25 mouse cellular contexts compared by ENCODE assay signal in genomic region chr5:35768997-35769396, GRCm38 (mm10). TPM values are rescaled to one million over a fixed set of nuclear protein-coding genes. Genes with fewer than 3 reads are reported as not detected.
DNase-seq lines count a peak whose midpoint lies in the region; ATAC-seq and TF ChIP-seq lines count a peak whose summit lies in the region.
"Had no signal": no experiment of that assay in that cellular context is flagged by ENCODE, and none has a peak within 500 bp of the region (broad histone marks: within the 10 kb centered on the region; RNA-seq: fewer than 3 reads in every experiment).

No protein-coding gene starts in this region.

- peaks cover 76% of the 10 kb centered on the region for H3K4me1 ChIP-seq in heart, embryonic 12.5 days (replicated peaks)
- peaks cover 67% of the 10 kb centered on the region for H3K4me1 ChIP-seq in heart, postnatal 0 days (ENCODE audit: control insufficient read depth, insufficient read depth)
- H3K4me1 ChIP-seq in heart, embryonic 11.5 days (ENCODE audit: control insufficient read depth, insufficient read depth, low read length): peaks cover 45% of the 10 kb centered on the region
- H3K4me1 ChIP-seq: forebrain, embryonic 15.5 days had no signal

- H3K27me3 ChIP-seq in heart, embryonic 12.5 days (replicated peaks): 0 out of 2 replicates have a peak, but pooled peaks cover 7% of the 10 kb centered on the region
- H3K27me3 ChIP-seq in heart, postnatal 0 days (ENCODE audit: control insufficient read depth, insufficient read depth, low read length): no peaks in the 10 kb centered on the region
- peaks cover 4% of the 10 kb centered on the region; the same call in 1 of the 2 replicates for H3K27me3 ChIP-seq in heart, embryonic 11.5 days (ENCODE audit: control insufficient read depth, insufficient read depth, low read length)
- H3K27me3 ChIP-seq: forebrain, embryonic 15.5 days; Patski had no signal

- no peak for TF ChIP-seq EP300 in heart, postnatal 0 days (IDR thresholded peaks at IDR 0.05; ENCODE audit: low read depth)

- H3K4me3 ChIP-seq in gastrocnemius, adult 2 months: no peak overlapping the region
- H3K4me3 ChIP-seq in heart, embryonic 12.5 days: no peak overlapping the region
- H3K4me3 ChIP-seq in heart, postnatal 0 days (ENCODE audit: low read depth, low read length): no peak overlapping the region
- H3K4me3 ChIP-seq in heart, embryonic 11.5 days (ENCODE audit: low read depth, low read length): no peak overlapping the region
- H3K4me3 ChIP-seq: embryonic facial prominence, embryonic 10.5 days; embryonic facial prominence, embryonic 12.5 days; forebrain, embryonic 13.5 days; forebrain, embryonic 15.5 days had no signal

- no peaks in the 10 kb centered on the region for H3K9me3 ChIP-seq in heart, embryonic 12.5 days (replicated peaks)
- H3K9me3 ChIP-seq in heart, postnatal 0 days (replicated peaks; ENCODE audit: control insufficient read depth, low read length): no peaks in the 10 kb centered on the region
- no peaks in the 10 kb centered on the region for H3K9me3 ChIP-seq in heart, embryonic 11.5 days (replicated peaks; ENCODE audit: control insufficient read depth, low read length)
- H3K9me3 ChIP-seq: embryonic facial prominence, embryonic 10.5 days; embryonic facial prominence, embryonic 12.5 days; forebrain, embryonic 13.5 days; forebrain, embryonic 15.5 days; G1E had no signal

- intact Hi-C loops in gastrocnemius, adult 2 months (cut with DNase I): no loop called here
- intact Hi-C loops in gastrocnemius, postnatal 14 days (cut with DNase I; ENCODE audit: low total_unique reads): no loop called here

- H3K27ac ChIP-seq in gastrocnemius, adult 2 months: peak overlapping the region; percentile 89
- no peak overlapping the region for H3K27ac ChIP-seq in heart, embryonic 12.5 days (ENCODE audit: poor library complexity, severe bottlenecking)
- 0 out of 2 replicates have a peak overlapping the region, but pooled peaks have one; percentile 0 for H3K27ac ChIP-seq in heart, postnatal 0 days (ENCODE audit: low read depth)
- no peak overlapping the region for H3K27ac ChIP-seq in heart, embryonic 11.5 days (ENCODE audit: low read depth, low read length)
- H3K27ac ChIP-seq: embryonic facial prominence, embryonic 10.5 days; embryonic facial prominence, embryonic 12.5 days; forebrain, embryonic 13.5 days; forebrain, embryonic 15.5 days had no signal

- 74% methylated on average over 7 of the region's 7 CpGs for WGBS in heart, embryonic 12.5 days
- WGBS in heart, postnatal 0 days: 66% methylated on average over 7 of the region's 7 CpGs
- whole genome bisulfite sequencing in heart, embryonic 11.5 days (ENCODE audit: insufficient replicate concordance): 77% methylated on average over 7 of the region's 7 CpGs

- no peak for TF ChIP-seq CTCF in gastrocnemius, adult 2 months (IDR thresholded peaks at IDR 0.05)
- TF ChIP-seq CTCF in heart, postnatal 0 days (IDR thresholded peaks at IDR 0.05; ENCODE audit: low read depth): no peak

- H3K36me3 ChIP-seq in heart, embryonic 12.5 days: no peaks in the 10 kb centered on the region
- no peaks in the 10 kb centered on the region for H3K36me3 ChIP-seq in heart, postnatal 0 days (replicated peaks; ENCODE audit: control insufficient read depth, insufficient read depth, low read length)
- H3K36me3 ChIP-seq in heart, embryonic 11.5 days (ENCODE audit: control insufficient read depth, insufficient read depth, low read length): no peaks in the 10 kb centered on the region
- H3K36me3 ChIP-seq: embryonic facial prominence, embryonic 10.5 days; embryonic facial prominence, embryonic 12.5 days; forebrain, embryonic 15.5 days; G1E had no signal

- no peak overlapping the region for H3K9ac ChIP-seq in heart, embryonic 12.5 days
- H3K9ac ChIP-seq in heart, postnatal 0 days (replicated peaks; ENCODE audit: low read depth, low read length): no peak overlapping the region
- no peak overlapping the region; the same call in 1 of the 2 replicates for H3K9ac ChIP-seq in heart, embryonic 11.5 days (ENCODE audit: low read depth, low read length)
- H3K9ac ChIP-seq: embryonic facial prominence, embryonic 12.5 days; forebrain, embryonic 13.5 days; forebrain, embryonic 15.5 days had no signal

- no peak for DNase-seq in gastrocnemius, adult 2 months
- DNase-seq in gastrocnemius, postnatal 14 days: no peak
- peak; percentile 41 to 50 for DNase-seq in heart, adult 18-20 months
- DNase-seq in heart, postnatal 0 days (ENCODE audit: low spot score): no peak
- DNase-seq in lung, postnatal 25 days (ENCODE audit: low spot score): no peak
- DNase-seq: adrenal gland, adult 2 months; adrenal gland, postnatal 10 days; adrenal gland, postnatal 25 days; B cell, adult 2 months; cerebellum, adult 11 months; cerebellum, adult 18-20 months; cerebellum, adult 8-10 months; cerebellum, adult 9-11 months; cerebellum, postnatal 14 days; cerebellum, postnatal 36 days had no signal

- no peak for ATAC-seq in heart, embryonic 12.5 days (ENCODE audit: insufficient number of reproducible peaks, low FRiP score)
- ATAC-seq in heart, postnatal 0 days (ENCODE audit: insufficient read depth, low read depth): no peak
- ATAC-seq in heart, embryonic 11.5 days (replicated peaks; ENCODE audit: insufficient number of reproducible peaks, low FRiP score, low TSS enrichment): no peak
- ATAC-seq: activated CD4-positive, CD25-positive, alpha-beta regulatory T cell, adult 4 months; CD4-positive, CD25-positive, alpha-beta regulatory T cell, adult 4 months; forebrain, embryonic 13.5 days; forebrain, embryonic 15.5 days; Patski had no signal

- H3K4me2 ChIP-seq in heart, embryonic 12.5 days: no peak overlapping the region
- H3K4me2 ChIP-seq in heart, postnatal 0 days (ENCODE audit: low read depth, low read length): no peak overlapping the region
- H3K4me2 ChIP-seq in heart, embryonic 11.5 days: no peak overlapping the region
- H3K4me2 ChIP-seq: embryonic facial prominence, embryonic 12.5 days; forebrain, embryonic 13.5 days; forebrain, embryonic 15.5 days had no signal

RNA-seq across cellular contexts. Expression of gene Ablim2, which starts 11.3 kb away (rescaled TPM):
- total RNA-seq in gastrocnemius, adult 2 months (2021): 10 to 100 TPM; 40.7 to 42.5 TPM
- total RNA-seq in gastrocnemius, postnatal 14 days (2021): 10 to 100 TPM; 36.0 to 41.7 TPM
- 10 to 100 TPM; 21.4 to 24.4 TPM for total RNA-seq in heart, adult 18-20 months (2021)
- 3.8 and 3.9 TPM in 2 replicates for polyA plus RNA-seq in heart, embryonic 12.5 days (2016; fragmentation: Nextera tagmentation; extraction: Ambion mirVana)
- 10.9 and 22.1 TPM in 2 replicates for total RNA-seq in heart, postnatal 0 days (2014; rRNA removed; ENCODE audit: low replicate concordance)
- polyA plus RNA-seq in heart, postnatal 0 days (2015; fragmentation: Nextera tagmentation; extraction: Ambion mirVana): 8.3 and 8.8 TPM in 2 replicates
- 1.9 and 2.5 TPM in 2 replicates for polyA plus RNA-seq in heart, embryonic 11.5 days (2014; fragmentation: Nextera tagmentation; extraction: Ambion mirVana)
- polyA plus RNA-seq: G1E had no signal

RNA-seq across cellular contexts. Expression of gene Sh3tc1, which starts 29.2 kb away (rescaled TPM):
- 1 to 10 TPM; 2.2 to 2.4 TPM for total RNA-seq in gastrocnemius, adult 2 months (2021)
- 1 to 10 TPM; 3.9 to 4.4 TPM for total RNA-seq in gastrocnemius, postnatal 14 days (2021)
- total RNA-seq in heart, adult 18-20 months (2021): 10 to 100 TPM in 1 of 2 experiments, 1 to 10 TPM in 1; 8.2 to 10.3 TPM
- polyA plus RNA-seq in heart, embryonic 12.5 days (2016; fragmentation: Nextera tagmentation; extraction: Ambion mirVana): 10.0 and 10.4 TPM in 2 replicates
- 11.4 and 15.2 TPM in 2 replicates for total RNA-seq in heart, postnatal 0 days (2014; rRNA removed; ENCODE audit: low replicate concordance)
- polyA plus RNA-seq in heart, postnatal 0 days (2015; fragmentation: Nextera tagmentation; extraction: Ambion mirVana): 6.8 and 9.4 TPM in 2 replicates
- polyA plus RNA-seq in heart, embryonic 11.5 days (2014; fragmentation: Nextera tagmentation; extraction: Ambion mirVana): 4.7 and 8.4 TPM in 2 replicates

Comparison
In these comparisons a context has a peak if more than half of its experiments do, and no peak if none do; other contexts are left out.
1. DNase-seq: peak in heart, adult 18-20 months (2 of 2); none in gastrocnemius, adult 2 months (single experiment), gastrocnemius, postnatal 14 days (single experiment), heart, postnatal 0 days (single experiment) and lung, postnatal 25 days (single experiment).
2. H3K27ac ChIP-seq: peak in gastrocnemius, adult 2 months (single experiment) and heart, postnatal 0 days (single experiment); none in heart, embryonic 12.5 days (single experiment) and heart, embryonic 11.5 days (single experiment).